Mouse (Mus musculus): ENCODE results near the gene Rap1gds1. TPM values are rescaled to one million over a fixed set of nuclear protein-coding genes. Genes with fewer than 3 reads are reported as not detected.

Gene Rap1gds1
- polyA plus RNA-seq, 1 experiment: 18.0 TPM

DNA sequence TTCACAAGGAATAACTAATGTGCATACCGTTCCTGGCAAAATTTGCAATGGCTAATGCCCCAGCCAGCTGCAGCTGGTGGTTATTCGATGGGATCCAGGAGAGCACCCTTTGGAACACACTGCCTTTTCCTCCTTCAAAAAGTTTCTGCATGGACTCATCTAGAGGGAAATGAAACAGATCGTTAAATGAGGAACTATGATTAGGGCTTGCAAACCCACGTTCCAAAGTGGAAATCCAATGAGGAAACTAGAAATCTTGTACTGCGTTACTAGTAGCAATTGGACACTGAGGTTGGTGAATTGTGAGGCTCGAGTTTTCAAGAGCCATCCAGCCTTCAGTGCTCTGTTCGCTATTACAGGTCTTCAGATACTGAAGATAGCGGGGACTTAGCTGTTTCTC, 116.5 kb downstream of the Rap1gds1 start:
- Histone ChIP-seq H3K27ac (ENCODE audit: control insufficient read depth, insufficient read depth, low read depth, low read length, poor library complexity) (no peak overlapping the region), H3K4me1 (ENCODE audit: control insufficient read depth, insufficient read depth, low read length) (no peaks in the 10 kb centered on the region), H3K4me3 (replicated peaks; ENCODE audit: control insufficient read depth, low read depth, low read length) (no peak overlapping the region)
- WGBS: 69% methylated on average over 8 of the region's 8 CpGs
- TF ChIP-seq CTCF (IDR thresholded peaks at IDR 0.05; ENCODE audit: control insufficient read depth, insufficient read depth, low read length) (no peak), POLR2A (IDR thresholded peaks at IDR 0.05; ENCODE audit: borderline replicate concordance, control insufficient read depth, low read depth, low read length) (no peak)

DNA sequence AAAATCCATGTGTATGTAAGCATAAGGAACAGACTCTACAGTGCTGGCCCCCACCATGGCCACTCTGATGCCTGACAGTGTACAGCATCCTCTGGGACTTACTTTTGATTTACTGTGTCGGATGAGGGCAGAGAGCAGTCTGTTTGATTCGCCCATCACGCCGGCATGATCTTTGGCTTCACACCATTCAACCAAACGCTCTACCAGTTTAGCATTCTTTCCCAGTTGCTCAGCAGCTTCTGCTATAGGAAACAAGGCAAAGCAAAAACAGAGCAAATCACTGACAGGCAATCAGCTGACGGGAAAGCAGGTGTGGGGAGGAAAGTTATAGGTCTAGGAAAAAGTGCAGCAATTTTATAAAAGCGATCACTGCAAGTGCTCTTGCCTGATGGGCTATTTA, 119.8 kb downstream of the Rap1gds1 start:
- Histone ChIP-seq H3K27ac (ENCODE audit: control insufficient read depth, insufficient read depth, low read depth, low read length, poor library complexity) (no peak overlapping the region), H3K4me1 (ENCODE audit: control insufficient read depth, insufficient read depth, low read length) (no peaks in the 10 kb centered on the region), H3K4me3 (replicated peaks; ENCODE audit: control insufficient read depth, low read depth, low read length) (no peak overlapping the region)
- TF ChIP-seq POLR2A (IDR thresholded peaks at IDR 0.05; ENCODE audit: borderline replicate concordance, control insufficient read depth, low read depth, low read length): no peak
- no peak for TF ChIP-seq CTCF (IDR thresholded peaks at IDR 0.05; ENCODE audit: control insufficient read depth, insufficient read depth, low read length)
- 95% methylated on average over 7 of the region's 7 CpGs for WGBS

- TF ChIP-seq POLR2A (IDR thresholded peaks at IDR 0.05; ENCODE audit: borderline replicate concordance, control insufficient read depth, low read depth, low read length) (no peak), CTCF (IDR thresholded peaks at IDR 0.05; ENCODE audit: control insufficient read depth, insufficient read depth, low read length) (no peak)
- H3K4me3 ChIP-seq (replicated peaks; ENCODE audit: control insufficient read depth, low read depth, low read length): no peak overlapping the region
- H3K27ac ChIP-seq (ENCODE audit: control insufficient read depth, insufficient read depth, low read depth, low read length, poor library complexity): no peak overlapping the region
- 87% methylated on average over 9 of the region's 9 CpGs for WGBS
- no peaks in the 10 kb centered on the region for H3K4me1 ChIP-seq (ENCODE audit: control insufficient read depth, insufficient read depth, low read length)
These were observed 125.9 kb downstream of the Rap1gds1 start for GRCm38 (mm10) chr3:138949081-138949480.

DNA sequence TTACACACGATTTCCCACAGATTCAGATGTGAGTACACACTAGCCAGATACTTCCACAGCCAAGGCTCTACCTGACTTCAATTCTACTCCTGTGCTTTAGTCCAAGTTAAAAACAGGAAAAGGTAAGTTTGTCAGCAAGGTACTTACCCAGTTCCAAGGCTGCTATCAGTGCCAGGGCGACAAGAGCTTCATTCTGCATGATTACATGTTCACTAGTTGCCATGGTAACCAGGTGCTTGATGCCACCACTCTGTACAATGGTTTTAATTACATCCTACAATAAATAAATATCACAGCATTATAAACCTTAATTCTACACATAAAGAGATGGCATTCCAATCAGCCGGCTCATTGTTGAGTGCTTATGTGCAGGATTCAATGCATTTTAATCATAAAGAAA, 129.5 kb downstream of the Rap1gds1 start:
- H3K4me3 ChIP-seq (replicated peaks; ENCODE audit: control insufficient read depth, low read depth, low read length): no peak overlapping the region
- TF ChIP-seq POLR2A (IDR thresholded peaks at IDR 0.05; ENCODE audit: borderline replicate concordance, control insufficient read depth, low read depth, low read length): no peak
- no peak for TF ChIP-seq CTCF (IDR thresholded peaks at IDR 0.05; ENCODE audit: control insufficient read depth, insufficient read depth, low read length)
- 88% methylated on average over 3 of the region's 3 CpGs for WGBS
- H3K4me1 ChIP-seq (ENCODE audit: control insufficient read depth, insufficient read depth, low read length): no peaks in the 10 kb centered on the region
- no peak overlapping the region for H3K27ac ChIP-seq (ENCODE audit: control insufficient read depth, insufficient read depth, low read depth, low read length, poor library complexity)

DNA sequence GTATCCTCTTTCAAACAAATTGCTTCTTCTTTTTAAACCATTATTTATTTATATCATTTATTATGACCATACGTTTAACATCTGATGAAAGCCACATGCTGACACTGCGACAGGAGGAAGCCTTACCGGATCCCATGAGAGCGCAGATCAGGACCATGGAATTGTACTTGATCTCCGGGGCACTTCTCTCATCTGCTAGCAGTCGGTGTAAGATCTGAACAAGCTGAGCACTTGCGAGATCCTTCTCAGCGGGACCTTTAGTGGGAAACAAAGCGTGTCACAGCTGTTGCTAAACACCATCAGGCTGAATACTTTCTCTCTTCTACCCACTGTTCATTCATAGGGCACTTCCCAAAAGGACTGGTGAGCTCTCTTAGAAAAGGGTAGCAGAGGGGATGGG, 133.4 kb downstream of the Rap1gds1 start:
- WGBS: 83% methylated on average over 9 of the region's 9 CpGs

DNA sequence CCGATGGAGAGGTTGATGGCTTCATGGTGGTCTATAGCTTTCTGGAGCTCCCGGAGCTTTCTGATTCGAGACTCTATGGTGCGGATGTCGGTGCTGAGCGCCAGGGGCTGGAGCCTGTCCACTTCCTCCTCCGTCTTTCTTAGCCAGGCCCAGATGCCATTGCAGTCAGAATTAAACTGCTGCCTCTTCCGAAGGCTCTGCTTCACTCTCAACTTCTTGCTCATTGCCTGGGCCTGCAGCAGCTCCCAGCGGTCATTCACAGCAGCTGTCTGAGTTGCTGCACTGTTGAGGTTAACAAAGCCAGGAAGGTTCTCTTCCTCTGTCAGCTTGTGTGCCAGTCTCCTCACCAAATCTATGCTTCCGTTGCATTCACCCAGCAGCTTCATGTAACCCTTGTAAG, 137.8 kb downstream of the Rap1gds1 start:
- TF ChIP-seq POLR2A (IDR thresholded peaks at IDR 0.05; ENCODE audit: borderline replicate concordance, control insufficient read depth, low read depth, low read length) (no peak), CTCF (IDR thresholded peaks at IDR 0.05; ENCODE audit: control insufficient read depth, insufficient read depth, low read length) (no peak)
- Histone ChIP-seq H3K4me3 (replicated peaks; ENCODE audit: control insufficient read depth, low read depth, low read length) (no peak overlapping the region), H3K4me1 (ENCODE audit: control insufficient read depth, insufficient read depth, low read length) (no peaks in the 10 kb centered on the region), H3K27ac (ENCODE audit: control insufficient read depth, insufficient read depth, low read depth, low read length, poor library complexity) (no peak overlapping the region)
- WGBS: 90% methylated on average over 10 of the region's 10 CpGs

More for the DNA sequence above, 133.4 kb downstream of the Rap1gds1 start:
- no peak overlapping the region for H3K4me3 ChIP-seq (replicated peaks; ENCODE audit: control insufficient read depth, low read depth, low read length)
- no peak for TF ChIP-seq CTCF (IDR thresholded peaks at IDR 0.05; ENCODE audit: control insufficient read depth, insufficient read depth, low read length)
- no peak for TF ChIP-seq POLR2A (IDR thresholded peaks at IDR 0.05; ENCODE audit: borderline replicate concordance, control insufficient read depth, low read depth, low read length)
- no peak overlapping the region for H3K27ac ChIP-seq (ENCODE audit: control insufficient read depth, insufficient read depth, low read depth, low read length, poor library complexity)
- no peaks in the 10 kb centered on the region for H3K4me1 ChIP-seq (ENCODE audit: control insufficient read depth, insufficient read depth, low read length)

DNA sequence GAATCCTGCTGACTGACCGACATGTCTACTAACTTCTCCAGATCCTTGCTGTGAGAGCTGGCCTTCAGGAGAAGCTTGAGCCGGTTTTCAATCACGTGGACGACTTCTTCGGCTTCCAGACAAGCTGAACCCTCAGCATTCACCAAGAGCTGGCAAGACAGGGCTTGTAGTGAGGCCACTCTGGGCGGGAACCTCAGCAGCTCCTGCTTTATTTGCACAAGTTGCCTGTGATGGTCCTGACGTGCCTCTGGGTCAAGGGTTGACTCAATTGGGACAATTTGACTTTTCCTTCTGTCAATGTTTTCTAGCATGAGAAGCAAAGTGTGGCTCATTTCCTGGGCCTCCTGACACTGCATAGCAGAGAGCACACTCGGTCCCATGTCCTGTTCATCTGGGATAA, 138.2 kb downstream of the Rap1gds1 start:
- Histone ChIP-seq H3K4me1 (ENCODE audit: control insufficient read depth, insufficient read depth, low read length) (no peaks in the 10 kb centered on the region), H3K4me3 (replicated peaks; ENCODE audit: control insufficient read depth, low read depth, low read length) (no peak overlapping the region), H3K27ac (ENCODE audit: control insufficient read depth, insufficient read depth, low read depth, low read length, poor library complexity) (no peak overlapping the region)
- 85% methylated on average over 8 of the region's 8 CpGs for WGBS
- TF ChIP-seq POLR2A (IDR thresholded peaks at IDR 0.05; ENCODE audit: borderline replicate concordance, control insufficient read depth, low read depth, low read length): no peak
- TF ChIP-seq CTCF (IDR thresholded peaks at IDR 0.05; ENCODE audit: control insufficient read depth, insufficient read depth, low read length): no peak

DNA sequence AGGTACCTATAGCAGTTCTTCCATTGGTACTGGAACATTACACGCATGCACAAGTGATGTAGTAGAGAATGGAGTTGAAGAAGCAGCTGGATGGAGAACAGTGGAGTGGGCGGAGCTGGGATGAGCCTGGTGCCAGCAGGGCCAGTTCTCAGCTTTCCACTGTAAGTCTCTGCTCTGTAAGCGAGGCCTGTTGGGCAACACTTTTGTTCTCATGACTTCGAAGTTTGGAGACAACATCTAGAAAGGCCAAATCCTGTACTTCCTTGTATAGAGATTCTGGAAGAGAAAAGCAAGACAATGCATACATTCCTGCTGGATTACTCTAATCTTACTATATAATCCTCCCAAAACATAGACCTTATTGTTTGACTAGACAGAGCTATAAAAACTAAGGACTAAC, 147.6 kb downstream of the Rap1gds1 start:
- 87% methylated on average over 4 of the region's 4 CpGs for WGBS
- H3K27ac ChIP-seq (ENCODE audit: control insufficient read depth, insufficient read depth, low read depth, low read length, poor library complexity): no peak overlapping the region
- H3K4me1 ChIP-seq (ENCODE audit: control insufficient read depth, insufficient read depth, low read length): no peaks in the 10 kb centered on the region
- H3K4me3 ChIP-seq (replicated peaks; ENCODE audit: control insufficient read depth, low read depth, low read length): no peak overlapping the region
- TF ChIP-seq CTCF (IDR thresholded peaks at IDR 0.05; ENCODE audit: control insufficient read depth, insufficient read depth, low read length) (no peak), POLR2A (IDR thresholded peaks at IDR 0.05; ENCODE audit: borderline replicate concordance, control insufficient read depth, low read depth, low read length) (no peak)

- TF ChIP-seq POLR2A (IDR thresholded peaks at IDR 0.05; ENCODE audit: borderline replicate concordance, control insufficient read depth, low read depth, low read length): no peak
- WGBS: 87% methylated on average over 8 of the region's 8 CpGs
- no peaks in the 10 kb centered on the region for H3K4me1 ChIP-seq (ENCODE audit: control insufficient read depth, insufficient read depth, low read length)
- H3K27ac ChIP-seq (ENCODE audit: control insufficient read depth, insufficient read depth, low read depth, low read length, poor library complexity): no peak overlapping the region
- no peak overlapping the region for H3K4me3 ChIP-seq (replicated peaks; ENCODE audit: control insufficient read depth, low read depth, low read length)
These were observed 148.8 kb downstream of the Rap1gds1 start for GRCm38 (mm10) chr3:138926161-138926560.

Data from bone marrow, adult 2 months (tissue).